Mouse (Mus musculus) stomach, embryonic 16.5 days (tissue): ENCODE measurements around the gene Hist1h4j. TPM values are rescaled to one million over a fixed set of nuclear protein-coding genes. Genes with fewer than 3 reads are reported as not detected.
"Not testable (repeated sequence)": the region's sequence is repeated elsewhere in the genome, so short reads cannot be mapped to it uniquely, and the experiment has no call there.

Experiments
- ATAC-seq: fragments of 200-750 bp; cut with Nextera tagmentation; 2 replicates; pipeline ENCODE4 v1.8.0; 2017; ENCODE audit warnings: moderate number of reproducible peaks, moderate TSS enrichment; ENCODE audit not compliant: insufficient read depth, low FRiP score
- H3K27ac ChIP-seq: fragments of 300-500 bp; sonication (generic); 2 replicates; pipeline ENCODE4 v1.5.1; 2014; ENCODE audit warnings: low read length
- H3K27me3 ChIP-seq: fragments of 300-500 bp; sonication (generic); 2 replicates; pipeline ENCODE4 v1.6.1; 2014; ENCODE audit warnings: low read length, control low read depth, mixed read lengths; ENCODE audit not compliant: control insufficient read depth, insufficient read depth
- H3K36me3 ChIP-seq: fragments of 300-500 bp; sonication (generic); 2 replicates; pipeline ENCODE4 v1.6.1; 2014; ENCODE audit warnings: low read length; ENCODE audit not compliant: control insufficient read depth, insufficient read depth
- H3K4me1 ChIP-seq: fragments of 300-500 bp; sonication (generic); 2 replicates; pipeline ENCODE4 v1.6.1; 2014; ENCODE audit warnings: low read length, control low read depth, mixed read lengths; ENCODE audit not compliant: control insufficient read depth, insufficient read depth
- H3K4me2 ChIP-seq: fragments of 300-500 bp; sonication (generic); 2 replicates; pipeline ENCODE4 v1.6.1; 2014; ENCODE audit warnings: low read depth, low read length, mixed read lengths
- H3K4me3 ChIP-seq: fragments of 300-500 bp; sonication (generic); replicated peaks from 2 replicates; pipeline ENCODE4 v1.5.1; 2014; ENCODE audit warnings: mild to moderate bottlenecking, low read length
- H3K9ac ChIP-seq: fragments of 300-500 bp; sonication (generic); 2 replicates; pipeline ENCODE4 v1.6.1; 2014; ENCODE audit warnings: low read length
- H3K9me3 ChIP-seq: fragments of 300-500 bp; sonication (generic); replicated peaks from 2 replicates; pipeline ENCODE4 v1.6.1; 2016; ENCODE audit warnings: low read length, control low read depth; ENCODE audit not compliant: control insufficient read depth
- WGBS: fragments of 180-500 bp; shearing (Covaris S2); extraction: QIAGEN DNeasy Blood & Tissue Kit; methylation state at CpG from one replicate; pipeline ENCODE4 v1.1.7; 2014; 5-methylcytosine and 5-hydroxymethylcytosine counted together
- polyA plus RNA-seq: library from polyadenylated mRNA; unstranded; fragments of >200 nt; fragmentation: Nextera tagmentation; extraction: Ambion mirVana; gene quantifications from 2 replicates; pipeline ENCODE4 v1.2.1, GENCODE M21; 2015

Hist1h4j gene
- polyA plus RNA-seq = 1.7 and 2.3 TPM in 2 replicates

- peak within 1 kb of the TSS; percentile 72 for H3K9ac ChIP-seq
- peak within 1 kb of the TSS; percentile 93 for H3K27ac ChIP-seq
- not testable (repeated sequence) for H3K27me3 ChIP-seq, H3K9me3 ChIP-seq, H3K36me3 ChIP-seq, H3K4me1 ChIP-seq
- under 1% methylated on average over 47 of the region's 56 CpGs for WGBS
- ATAC-seq = peak; percentile 93
- H3K4me3 ChIP-seq = peak within 1 kb of the TSS; percentile 51
- H3K4me2 ChIP-seq = peak within 1 kb of the TSS; percentile 75
Measured at GRCm38 (mm10) chr13:21734906-21735767, at the start of gene Hist1h4j. Hist1h4j (plus strand) TSS chr13:21735064.

DNA sequence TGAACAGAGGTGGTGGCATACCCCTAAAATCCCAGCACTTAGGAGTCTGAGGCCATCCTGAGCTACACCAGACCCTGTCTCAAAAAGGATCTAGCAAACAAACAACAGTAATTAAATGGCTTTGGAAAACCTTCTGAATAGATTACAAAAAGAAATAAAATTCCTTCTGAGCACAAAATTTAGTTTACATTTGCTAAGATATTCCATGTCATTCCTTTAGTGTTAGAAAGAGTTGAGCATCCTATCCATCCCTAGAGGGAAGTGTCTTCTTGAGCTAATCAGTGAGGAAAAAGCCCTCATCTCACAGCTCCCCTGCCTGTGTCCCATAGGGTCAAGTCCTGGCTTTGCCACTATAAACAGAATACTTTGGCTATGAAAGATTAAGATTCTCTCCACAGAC is 37.1 kb upstream of the Hist1h4j start, which contains the start of gene Olfr1359:
Gene Olfr1359, plus strand, starts transcription at position 301 of the 400 bp plus-strand sequence.
- Histone ChIP-seq H3K4me3 (no peak within 1 kb of the TSS), H3K27me3 (no peaks in the 10 kb centered on the region), H3K9ac (no peak within 1 kb of the TSS), H3K4me1 (no peaks in the 10 kb centered on the region), H3K27ac (no peak within 1 kb of the TSS), H3K4me2 (no peak within 1 kb of the TSS), H3K9me3 (no peaks in the 10 kb centered on the region), H3K36me3 (no peaks in the 10 kb centered on the region)
- ATAC-seq = no peak

DNA sequence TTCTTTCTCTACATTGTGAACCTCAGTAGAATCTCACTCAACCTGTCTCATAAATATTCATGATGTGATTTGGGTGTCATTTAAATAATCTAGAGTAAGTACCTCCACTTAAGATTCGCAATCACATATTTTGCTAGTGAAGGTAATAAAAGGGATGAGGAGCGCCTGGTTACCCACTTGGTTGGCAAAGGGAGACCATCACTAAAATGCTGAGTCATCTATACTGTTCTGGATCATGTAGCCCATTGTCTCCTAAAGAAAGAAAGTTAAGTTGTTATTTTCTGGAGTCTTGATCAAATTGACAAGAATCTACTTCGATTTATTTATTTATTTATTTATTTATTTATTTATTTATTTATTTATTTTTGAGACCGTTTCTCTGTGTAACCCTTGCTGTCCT is 28.2 kb upstream of the Hist1h4j start:
- WGBS = 75% methylated on average over 4 of the region's 4 CpGs
- no peaks in the 10 kb centered on the region for H3K9me3 ChIP-seq
- H3K27ac ChIP-seq = no peak overlapping the region
- H3K4me1 ChIP-seq = no peaks in the 10 kb centered on the region
- H3K4me3 ChIP-seq = no peak overlapping the region
- no peaks in the 10 kb centered on the region for H3K27me3 ChIP-seq
- no peak for ATAC-seq
- H3K9ac ChIP-seq = no peak overlapping the region
- no peaks in the 10 kb centered on the region for H3K36me3 ChIP-seq
- no peak overlapping the region for H3K4me2 ChIP-seq

DNA sequence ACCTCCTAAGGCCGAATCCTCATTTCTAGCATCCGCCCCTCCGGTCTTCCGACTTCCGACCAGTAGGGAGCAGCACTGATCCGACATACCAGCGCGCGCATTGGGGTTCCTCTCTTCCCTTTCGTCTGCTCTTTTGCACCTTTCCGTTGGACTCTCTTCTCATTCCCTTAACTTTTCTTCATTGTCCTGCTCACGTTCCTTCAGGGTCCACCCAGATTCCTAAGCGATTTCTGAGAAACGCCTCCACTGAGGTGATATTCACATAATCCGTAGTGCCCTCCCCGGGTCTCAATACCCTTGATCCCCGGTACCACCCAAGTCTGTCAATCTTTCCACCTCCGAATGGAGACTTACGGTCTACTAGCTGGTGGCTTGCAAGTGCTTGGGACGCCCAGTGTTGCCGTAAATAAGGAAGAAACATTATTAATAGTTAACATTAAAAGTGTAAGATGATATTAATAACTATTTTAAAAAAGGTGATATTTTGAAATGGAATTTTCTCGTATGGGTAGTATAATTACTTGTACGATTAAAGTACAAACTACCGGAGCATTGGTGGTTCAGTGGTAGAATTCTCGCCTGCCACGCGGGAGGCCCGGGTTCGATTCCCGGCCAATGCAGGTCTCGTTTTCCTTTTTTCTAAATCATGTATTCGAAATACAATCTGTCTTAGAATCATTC is 24.7 kb upstream of the Hist1h4j start:
- H3K4me3 ChIP-seq = peak overlapping the region; percentile 74
- H3K4me2 ChIP-seq = peak overlapping the region; percentile 63
- WGBS = under 1% methylated on average over 32 of the region's 32 CpGs
- H3K9me3 ChIP-seq = no peaks in the 10 kb centered on the region
- peak overlapping the region; percentile 71 for H3K9ac ChIP-seq
- H3K4me1 ChIP-seq = peaks cover 4% of the 10 kb centered on the region
- H3K27me3 ChIP-seq = no peaks in the 10 kb centered on the region
- ATAC-seq = peak; percentile 81
- no peaks in the 10 kb centered on the region for H3K36me3 ChIP-seq
- H3K27ac ChIP-seq = peak overlapping the region; percentile 78

DNA sequence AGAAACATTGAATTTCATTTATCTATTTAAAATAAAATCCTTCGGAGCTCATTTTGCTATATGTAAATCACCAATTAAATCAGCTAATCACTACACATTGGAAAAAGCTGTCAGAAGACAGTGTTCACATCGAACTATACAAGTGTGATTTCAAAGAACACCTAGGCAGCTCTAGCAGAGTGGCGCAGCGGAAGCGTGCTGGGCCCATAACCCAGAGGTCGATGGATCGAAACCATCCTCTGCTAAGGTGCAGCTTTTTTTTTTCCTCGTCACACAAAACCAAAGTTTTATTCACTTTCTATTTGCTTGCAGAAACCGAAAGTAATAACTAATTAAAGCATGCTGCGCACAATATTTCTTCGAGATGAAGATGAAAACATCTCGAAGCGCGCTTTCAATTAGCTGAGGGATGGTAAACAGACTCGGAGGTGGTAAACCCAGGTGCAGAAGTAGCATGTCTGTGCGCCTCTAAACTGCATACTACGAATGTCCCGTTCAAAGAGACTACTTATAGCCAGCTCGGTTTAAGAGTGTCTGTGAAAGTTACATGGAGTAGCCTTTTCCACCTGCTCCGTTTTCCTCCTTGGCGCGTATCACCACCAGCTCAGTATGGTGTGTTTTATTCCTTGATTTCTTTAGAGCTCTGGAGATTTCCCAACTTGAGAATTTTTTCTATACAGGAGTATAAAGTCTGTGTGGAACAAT is 23.9 kb upstream of the Hist1h4j start:
- H3K4me2 ChIP-seq = peak overlapping the region; percentile 63
- H3K9me3 ChIP-seq = no peaks in the 10 kb centered on the region
- H3K4me1 ChIP-seq = peaks cover 9% of the 10 kb centered on the region
- no peaks in the 10 kb centered on the region for H3K36me3 ChIP-seq
- H3K27ac ChIP-seq = no peak overlapping the region
- H3K4me3 ChIP-seq = peak overlapping the region; percentile 60
- H3K27me3 ChIP-seq = no peaks in the 10 kb centered on the region
- ATAC-seq = peak; percentile 79
- WGBS = 2% methylated on average over 22 of the region's 22 CpGs
- peak overlapping the region; percentile 62 for H3K9ac ChIP-seq

DNA sequence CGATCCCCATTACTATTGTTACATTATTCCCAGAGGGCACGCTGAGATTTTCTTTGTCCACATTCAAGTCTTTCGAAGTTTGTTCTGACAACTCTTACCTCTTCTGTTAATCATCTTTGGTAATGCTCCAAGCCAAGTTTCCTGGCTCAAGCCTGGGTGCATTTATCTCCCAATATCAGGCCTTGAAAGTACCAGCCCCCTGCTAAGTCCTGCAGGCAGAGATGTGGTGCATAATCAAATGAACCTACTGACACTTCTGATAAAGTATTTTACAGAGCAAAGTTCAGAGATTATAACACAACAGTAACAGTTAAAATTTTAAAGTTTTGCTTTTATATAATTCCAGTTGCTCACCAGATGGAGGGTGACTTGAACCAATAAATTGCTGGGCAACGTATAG is 23.2 kb upstream of the Hist1h4j start:
- peak overlapping the region; percentile 23; the same call in 1 of the 2 replicates for H3K9ac ChIP-seq
- no peaks in the 10 kb centered on the region for H3K27me3 ChIP-seq
- peak overlapping the region; percentile 63 for H3K4me2 ChIP-seq
- no peak overlapping the region for H3K27ac ChIP-seq
- 26% methylated on average over 4 of the region's 4 CpGs for WGBS
- no peak for ATAC-seq
- H3K4me3 ChIP-seq = peak overlapping the region; percentile 60; the same call in 1 of the 2 replicates
- no peaks in the 10 kb centered on the region for H3K36me3 ChIP-seq
- peaks cover 10% of the 10 kb centered on the region for H3K4me1 ChIP-seq
- H3K9me3 ChIP-seq = no peaks in the 10 kb centered on the region

DNA sequence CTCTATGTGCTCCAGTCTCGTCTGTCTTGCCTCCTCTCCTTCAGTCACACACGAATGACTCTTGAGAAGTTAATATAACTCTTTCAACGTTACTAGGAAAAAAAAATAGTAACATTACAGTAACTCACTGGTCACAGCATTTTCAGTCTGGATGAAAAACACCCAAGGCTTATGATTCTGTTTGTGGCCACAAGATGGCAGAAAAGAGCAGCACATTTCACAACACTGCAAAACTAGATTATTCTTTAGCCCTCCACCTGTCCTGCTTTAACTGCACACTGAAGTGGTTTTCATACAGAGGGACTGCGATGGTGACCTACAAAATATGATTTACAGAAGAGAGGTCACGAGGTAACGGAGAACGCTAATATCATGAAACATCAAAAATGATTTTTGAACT is 20.1 kb upstream of the Hist1h4j start:
- ATAC-seq = no peak
- WGBS = 1% methylated on average over 7 of the region's 7 CpGs
- H3K9me3 ChIP-seq = no peaks in the 10 kb centered on the region
- no peaks in the 10 kb centered on the region for H3K27me3 ChIP-seq
- H3K27ac ChIP-seq = peak overlapping the region; percentile 84
- H3K36me3 ChIP-seq = no peaks in the 10 kb centered on the region
- H3K4me2 ChIP-seq = peak overlapping the region; percentile 70
- peak overlapping the region; percentile 73 for H3K9ac ChIP-seq
- peak overlapping the region; percentile 57 for H3K4me3 ChIP-seq
- peaks cover 16% of the 10 kb centered on the region for H3K4me1 ChIP-seq

DNA sequence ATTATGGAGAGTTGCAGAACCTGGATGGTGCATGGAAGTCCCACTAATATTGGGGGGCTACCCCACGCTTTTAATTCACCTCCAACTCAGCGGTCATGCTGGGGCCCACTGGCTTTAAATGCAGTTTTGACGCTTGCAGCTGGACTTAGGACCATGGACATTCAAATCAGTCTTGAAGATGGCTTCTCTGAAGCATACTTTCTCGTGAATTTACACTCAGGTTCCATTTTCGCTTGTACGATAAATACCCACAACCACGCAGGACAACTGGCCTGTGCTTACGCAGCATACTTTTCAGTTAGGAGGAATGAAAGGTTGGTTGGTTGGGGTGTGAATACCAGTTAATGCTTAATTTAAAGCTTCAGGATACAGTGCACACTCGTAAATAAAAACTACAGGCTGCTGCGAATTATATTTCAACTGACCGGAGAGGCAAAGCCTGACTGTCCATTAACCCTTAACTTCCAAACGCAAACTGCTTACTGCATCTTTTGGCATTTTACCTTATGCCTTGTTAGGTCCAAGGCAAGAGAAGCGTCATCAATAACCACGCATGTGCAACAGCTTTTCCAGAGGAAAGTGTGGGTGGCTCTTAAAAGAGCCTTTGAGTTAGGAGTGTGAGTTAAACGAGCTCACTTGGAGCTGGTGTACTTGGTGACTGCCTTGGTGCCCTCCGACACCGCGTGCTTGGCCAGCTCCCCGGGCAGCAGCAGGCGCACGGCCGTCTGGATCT is 19.6 kb upstream of the Hist1h4j start:
- Histone ChIP-seq H3K4me2 (peak overlapping the region; percentile 70), H3K9me3 (no peaks in the 10 kb centered on the region), H3K4me1 (peaks cover 16% of the 10 kb centered on the region), H3K4me3 (peak overlapping the region; percentile 57), H3K36me3 (no peaks in the 10 kb centered on the region), H3K9ac (peak overlapping the region; percentile 73), H3K27ac (peak overlapping the region; percentile 84), H3K27me3 (no peaks in the 10 kb centered on the region)
- 1% methylated on average over 22 of the region's 22 CpGs for WGBS
- no peak for ATAC-seq
